Mouse (Mus musculus): ENCODE data around the gene Ncor2.
"Not testable (repeated sequence)": the region's sequence is repeated elsewhere in the genome, so short reads cannot be mapped to it uniquely, and the experiment has no call there.

DNA sequence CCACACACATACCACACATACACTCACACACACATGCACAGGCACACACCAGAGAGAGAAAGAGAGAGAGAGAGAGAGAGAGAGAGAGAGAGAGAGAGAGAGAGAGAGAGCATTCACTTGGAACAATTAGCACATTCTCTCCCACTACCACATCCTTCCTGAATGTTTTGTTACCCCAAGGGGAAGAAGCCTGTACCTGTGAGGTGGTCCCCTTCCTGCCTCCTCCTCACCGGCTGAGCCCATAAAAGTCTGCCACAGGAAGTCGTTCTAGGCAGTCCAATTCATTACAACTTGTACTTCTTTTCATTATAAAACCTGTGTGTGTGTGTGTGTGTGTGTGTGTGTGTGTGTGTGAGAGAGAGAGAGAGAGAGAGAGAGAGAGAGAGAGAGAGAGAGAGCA, 18.3 kb upstream of the Ncor2 start:
- TF ChIP-seq CTCF (IDR thresholded peaks at IDR 0.05; ENCODE audit: low read depth, low read length); POLR2A (IDR thresholded peaks at IDR 0.05; ENCODE audit: borderline replicate concordance, low read depth, low read length): not testable (repeated sequence)
